Comparison of ENCODE assay signal across 15 mouse cellular contexts in the genomic region with DNA sequence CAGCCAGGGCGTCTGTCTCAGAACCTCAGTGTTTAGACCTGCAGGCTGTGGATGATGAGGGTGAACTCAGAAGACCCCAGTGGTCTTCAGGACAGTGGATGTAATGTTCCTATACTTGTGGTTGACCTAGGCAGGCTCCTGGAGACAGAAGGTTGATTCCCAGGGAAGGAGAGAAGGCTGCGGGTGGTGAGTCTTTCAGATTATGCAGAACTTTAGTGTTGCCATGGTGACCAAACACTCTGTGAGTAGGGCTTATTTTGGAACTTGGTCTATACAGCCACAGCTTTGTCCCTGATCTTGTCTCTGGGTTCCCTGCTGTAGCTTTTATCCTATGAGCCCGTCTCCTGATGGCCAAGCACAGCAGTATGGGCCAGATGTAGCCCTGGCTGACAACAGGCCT. TPM values are rescaled to one million over a fixed set of nuclear protein-coding genes. Genes with fewer than 3 reads are reported as not detected.
DNase-seq lines count a peak whose midpoint lies in the region; ATAC-seq and TF ChIP-seq lines count a peak whose summit lies in the region.
"Had no signal": no experiment of that assay in that cellular context is flagged by ENCODE, and none has a peak within 500 bp of the region (broad histone marks: within the 10 kb centered on the region; RNA-seq: fewer than 3 reads in every experiment).

No protein-coding gene starts in this region.

- peak; percentile 42; the same call in 1 of the 2 replicates for ATAC-seq in midbrain, postnatal 0 days (ENCODE audit: low FRiP score)
- no peak for ATAC-seq in midbrain, embryonic 16.5 days

- WGBS in midbrain, postnatal 0 days, result 45% methylated on average over 3 of the region's 3 CpGs
- WGBS in midbrain, embryonic 16.5 days, result 44% methylated on average over 3 of the region's 3 CpGs

- no peaks in the 10 kb centered on the region for H3K9me3 ChIP-seq in midbrain, postnatal 0 days (ENCODE audit: low read length)
- no peaks in the 10 kb centered on the region for H3K9me3 ChIP-seq in midbrain, embryonic 16.5 days (replicated peaks; ENCODE audit: control insufficient read depth, low read length, poor library complexity, severe bottlenecking)
- H3K9me3 ChIP-seq: embryonic facial prominence, embryonic 12.5 days; hindbrain, embryonic 12.5 days; liver, embryonic 13.5 days; neural tube, embryonic 15.5 days had no signal

- intact Hi-C loops in left cerebral cortex, postnatal 14 days (cut with DNase I), result no loop called here

- H3K36me3 ChIP-seq in midbrain, postnatal 0 days (ENCODE audit: insufficient read depth, low read length), result no peaks in the 10 kb centered on the region
- H3K36me3 ChIP-seq in midbrain, embryonic 16.5 days (ENCODE audit: control insufficient read depth, insufficient read depth, low read length), result no peaks in the 10 kb centered on the region
- H3K36me3 ChIP-seq: embryonic facial prominence, embryonic 12.5 days; hindbrain, embryonic 12.5 days; neural tube, embryonic 15.5 days had no signal

- H3K4me1 ChIP-seq in midbrain, postnatal 0 days (ENCODE audit: insufficient read depth, low read length), result 0 out of 2 replicates have a peak, but pooled peaks cover 3% of the 10 kb centered on the region
- no peaks in the 10 kb centered on the region for H3K4me1 ChIP-seq in midbrain, embryonic 16.5 days (ENCODE audit: control insufficient read depth, insufficient read depth, low read length)
- H3K4me1 ChIP-seq: embryonic facial prominence, embryonic 12.5 days; hindbrain, embryonic 12.5 days had no signal

- TF ChIP-seq CTCF in midbrain, postnatal 0 days (IDR thresholded peaks at IDR 0.05), result no peak

- no peaks in the 10 kb centered on the region for H3K27me3 ChIP-seq in midbrain, postnatal 0 days (ENCODE audit: insufficient read depth, low read length)
- H3K27me3 ChIP-seq in midbrain, embryonic 16.5 days (ENCODE audit: control insufficient read depth, insufficient read depth, low read depth, low read length), result no peaks in the 10 kb centered on the region
- H3K27me3 ChIP-seq: embryonic facial prominence, embryonic 12.5 days; hindbrain, embryonic 12.5 days; liver, embryonic 13.5 days; neural tube, embryonic 15.5 days had no signal

- DNase-seq in layer of hippocampus, adult 11-12 months (ENCODE audit: low spot score), result peak; percentile 32
- DNase-seq in layer of hippocampus, postnatal 10 days (ENCODE audit: low spot score in 2 of 2), result no peak
- DNase-seq in midbrain, postnatal 0 days (ENCODE audit: low spot score), result peak; percentile 21
- DNase-seq in left cerebral cortex, postnatal 14 days (ENCODE audit: low spot score in 2 of 2), result peak; percentile 58 to 85
- peak; percentile 4 for DNase-seq in right cerebral cortex, postnatal 4 days
- DNase-seq in cerebellum, adult 8-10 months, result no peak
- no peak for DNase-seq in testis, postnatal 10 days (ENCODE audit: low spot score)
- DNase-seq: cerebellum, adult 11-12 months; kidney, adult 18-20 months; kidney, postnatal 14 days; liver, embryonic 13.5 days had no signal

- H3K4me2 ChIP-seq in midbrain, postnatal 0 days (ENCODE audit: low read depth, low read length, poor library complexity, severe bottlenecking), result no peak overlapping the region
- no peak overlapping the region for H3K4me2 ChIP-seq in midbrain, embryonic 16.5 days (ENCODE audit: low read length)
- H3K4me2 ChIP-seq: embryonic facial prominence, embryonic 12.5 days; hindbrain, embryonic 12.5 days; liver, embryonic 13.5 days; neural tube, embryonic 15.5 days had no signal

- no peak overlapping the region for H3K4me3 ChIP-seq in midbrain, postnatal 0 days (ENCODE audit: low read depth, low read length)
- H3K4me3 ChIP-seq in midbrain, embryonic 16.5 days (ENCODE audit: low read depth, low read length), result no peak overlapping the region
- H3K4me3 ChIP-seq: embryonic facial prominence, embryonic 12.5 days; hindbrain, embryonic 12.5 days; liver, embryonic 13.5 days; neural tube, embryonic 15.5 days had no signal

- no peak overlapping the region for H3K27ac ChIP-seq in midbrain, postnatal 0 days (ENCODE audit: low read depth, low read length)
- no peak overlapping the region for H3K27ac ChIP-seq in midbrain, embryonic 16.5 days (ENCODE audit: low read length)
- H3K27ac ChIP-seq: embryonic facial prominence, embryonic 12.5 days; hindbrain, embryonic 12.5 days; liver, embryonic 13.5 days; neural tube, embryonic 15.5 days had no signal

- no peak overlapping the region for H3K9ac ChIP-seq in midbrain, postnatal 0 days (replicated peaks; ENCODE audit: low read length, poor library complexity, severe bottlenecking)
- H3K9ac ChIP-seq in midbrain, embryonic 16.5 days (ENCODE audit: low read depth, low read length), result no peak overlapping the region
- H3K9ac ChIP-seq: embryonic facial prominence, embryonic 12.5 days; hindbrain, embryonic 12.5 days; liver, embryonic 13.5 days; neural tube, embryonic 15.5 days had no signal

RNA-seq across cellular contexts. Expression of gene Mcm5, which starts 28.2 kb away (rescaled TPM):
- 1 to 10 TPM; 9.4 to 9.8 TPM for total RNA-seq in layer of hippocampus, postnatal 10 days (2021)
- total RNA-seq in midbrain, postnatal 0 days (2014; rRNA removed), result 17.8 and 18.3 TPM in 2 replicates
- polyA plus RNA-seq in midbrain, postnatal 0 days (2015; fragmentation: Nextera tagmentation; extraction: Ambion mirVana), result 13.7 and 15.1 TPM in 2 replicates
- polyA plus RNA-seq in midbrain, embryonic 16.5 days (2015; fragmentation: Nextera tagmentation; extraction: Ambion mirVana), result 23.0 and 24.9 TPM in 2 replicates
- 1 to 10 TPM; 6.9 to 8.0 TPM for total RNA-seq in left cerebral cortex, postnatal 14 days (2021)

RNA-seq across cellular contexts. Expression of gene Hmox1, which starts 44.1 kb away (rescaled TPM):
- 1 to 10 TPM; 5.9 to 6.8 TPM for total RNA-seq in layer of hippocampus, postnatal 10 days (2021)
- 10.1 and 12.9 TPM in 2 replicates for total RNA-seq in midbrain, postnatal 0 days (2014; rRNA removed)
- 13.2 and 15.1 TPM in 2 replicates for polyA plus RNA-seq in midbrain, postnatal 0 days (2015; fragmentation: Nextera tagmentation; extraction: Ambion mirVana)
- polyA plus RNA-seq in midbrain, embryonic 16.5 days (2015; fragmentation: Nextera tagmentation; extraction: Ambion mirVana), result 9.5 and 9.7 TPM in 2 replicates
- 1 to 10 TPM; 4.3 to 5.1 TPM for total RNA-seq in left cerebral cortex, postnatal 14 days (2021)

Comparison
In these comparisons a context has a peak if more than half of its experiments do, and no peak if none do; other contexts are left out.
1. DNase-seq: peak in layer of hippocampus, adult 11-12 months (single experiment), midbrain, postnatal 0 days (single experiment), left cerebral cortex, postnatal 14 days (2 of 2) and right cerebral cortex, postnatal 4 days (single experiment); none in layer of hippocampus, postnatal 10 days (0 of 2), cerebellum, adult 8-10 months (single experiment) and testis, postnatal 10 days (single experiment).